Mouse (Mus musculus) layer of hippocampus, adult 9-10 months (tissue): ENCODE data around the gene Grid2ip.

ENCODE experiments used
- DNase-seq: peaks from one replicate; pipeline ENCODE4 v3.0.0; 2022; ENCODE audit warnings: low spot score

Gene Grid2ip

GRCm38 (mm10) chr5:143410841-143411395 is 53.8 kb downstream of the Grid2ip start:
- DNase-seq, result no peak

GRCm38 (mm10) chr5:143421484-143421883 is 64.3 kb downstream of the Grid2ip start:
- DNase-seq, result no peak

GRCm38 (mm10) chr5:143422990-143423389 is 65.9 kb downstream of the Grid2ip start:
- DNase-seq, result no peak

- DNase-seq, result peak; percentile 26
These were observed 66.9 kb downstream of the Grid2ip start for GRCm38 (mm10) chr5:143423899-143424519.

- peak; percentile 27 for DNase-seq
These were observed 77.3 kb downstream of the Grid2ip start for GRCm38 (mm10) chr5:143434421-143434820.

GRCm38 (mm10) chr5:143441298-143441697 is 84.2 kb downstream of the Grid2ip start:
- no peak for DNase-seq

GRCm38 (mm10) chr5:143441753-143442152 is 84.6 kb downstream of the Grid2ip start:
- no peak for DNase-seq
